Mouse (Mus musculus) myocyte (in vitro differentiated cells): ENCODE results near the gene Prrt1.

Source experiments
- MYOG ChIP-seq, 3 experiments: IDR thresholded peaks; one replicate each; pipeline ENCODE4 v1.6.1; 2011; ENCODE audit warnings: control low read depth in 2 of 3, low read depth in 2 of 3, mild to moderate bottlenecking in 2 of 3; ENCODE audit not compliant: insufficient read length in 2 of 3, control insufficient read depth in 1 of 3, insufficient read depth in 1 of 3
- POLR2A ChIP-seq: IDR thresholded peaks from one replicate; pipeline ENCODE4 v1.6.1; 2011; ENCODE audit warnings: low read depth, mild to moderate bottlenecking, control low read depth, moderate library complexity; ENCODE audit not compliant: insufficient read length
- REST ChIP-seq: IDR thresholded peaks from one replicate; pipeline ENCODE4 v1.6.1; 2011; ENCODE audit warnings: mild to moderate bottlenecking, control low read depth, moderate library complexity; ENCODE audit not compliant: insufficient read depth, insufficient read length

GRCm38 (mm10) chr17:34590154-34590987 is 39.0 kb upstream of the Prrt1 start:
- TF ChIP-seq POLR2A, result no peak
- no peak for TF ChIP-seq MYOG (IDR thresholded peaks at IDR 0.05; ENCODE audit: control insufficient read depth in 1 of 3, insufficient read depth in 1 of 3, insufficient read length in 2 of 3, low read depth in 2 of 3)
- TF ChIP-seq REST, result no peak
